Mouse (Mus musculus) E14TG2a.4 (cell line): ENCODE results near the gene Tshz2.

Experiments
- CTCF ChIP-seq: conservative IDR thresholded peaks from 2 replicates; pipeline ENCODE4 v1.5.1; 2014; ENCODE audit warnings: low read length
- NANOG ChIP-seq: IDR thresholded peaks from 2 replicates; pipeline ENCODE4 v1.6.1; 2014; ENCODE audit warnings: borderline replicate concordance, low read length, mixed read lengths
- POU5F1 ChIP-seq: IDR thresholded peaks from 2 replicates; pipeline ENCODE4 v1.6.1; 2014; ENCODE audit warnings: low read length, borderline replicate concordance

DNA sequence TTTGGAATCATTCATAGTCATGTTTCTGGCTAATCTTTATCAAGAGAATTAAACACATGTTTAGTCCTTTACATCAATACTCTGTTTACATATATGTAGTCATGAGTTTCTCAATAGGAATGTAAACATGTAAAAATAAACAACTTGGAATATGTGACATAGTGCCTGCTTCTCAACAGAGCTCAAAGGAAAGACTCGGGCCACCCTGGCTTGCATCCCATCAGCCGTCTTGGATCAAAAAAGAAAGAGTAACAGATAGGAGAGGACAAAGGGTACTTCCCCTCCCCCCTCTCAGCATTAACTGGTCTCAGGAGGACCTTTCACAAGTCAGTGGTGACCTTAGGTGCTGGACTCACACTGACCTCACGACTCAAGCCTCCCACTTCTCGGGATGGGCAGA is 142.3 kb downstream of the Tshz2 start:
- TF ChIP-seq CTCF: no peak
- TF ChIP-seq NANOG: no peak
- no peak for TF ChIP-seq POU5F1
